Mouse (Mus musculus) ovary, adult 10 weeks (tissue): ENCODE measurements around the gene Rab4a. TPM values are rescaled to one million over a fixed set of nuclear protein-coding genes. Genes with fewer than 3 reads are reported as not detected.

Source experiments
- polyA plus RNA-seq: library from polyadenylated mRNA; stranded (reverse); fragments of 350-450 nt; fragmentation: Illumina TruSeq; extraction: RNeasy Lipid Tissue Mini Kit (QIAGEN cat#74804); gene quantifications from one replicate; pipeline ENCODE4 v1.2.3, GENCODE M21; 2014

The Rab4a gene
- polyA plus RNA-seq: 9.6 TPM

DNA sequence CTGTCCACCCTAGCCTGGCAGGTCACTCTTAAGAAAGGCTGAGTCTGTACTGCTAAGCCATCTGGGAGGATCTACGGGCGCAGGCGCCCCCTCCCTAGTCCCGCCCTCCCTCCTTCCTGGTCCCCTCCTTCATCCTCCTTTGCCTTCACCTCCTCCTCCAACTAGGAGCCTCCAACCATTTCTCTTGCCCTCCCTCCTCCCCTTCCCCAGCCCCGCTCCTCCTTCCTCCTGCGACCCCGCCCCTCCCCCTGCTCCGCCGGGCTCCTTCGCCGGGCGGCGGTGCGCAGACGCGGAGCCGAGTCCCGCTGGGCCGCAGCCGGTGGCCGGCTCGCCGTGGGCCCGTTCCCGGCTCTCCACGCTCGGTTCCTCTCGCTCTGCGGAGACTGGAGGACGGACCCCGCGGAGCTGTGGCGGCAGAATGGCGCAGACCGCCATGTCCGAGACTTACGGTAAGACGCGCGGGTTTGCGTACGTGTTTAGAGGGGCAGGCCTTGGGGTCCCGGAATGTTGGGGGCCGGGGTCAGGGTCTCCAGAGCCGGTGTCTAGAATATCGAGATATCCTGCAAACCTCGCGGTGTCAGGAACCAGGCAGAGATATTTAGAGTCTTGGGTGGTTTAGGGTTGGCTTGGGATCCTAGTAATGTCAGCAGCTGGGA is at the start of gene Rab4a:
Gene Rab4a (plus strand): TSS at position 268 of the 656 bp plus-strand sequence.

GRCm38 (mm10) chr8:123859648-123860259 is 54.0 kb downstream of the Rab4a start, which contains the start of gene Ccsap:
TSS of gene Ccsap (minus strand) at chr8:123860209.

Other genes with a start within 250 kb of the Rab4a start
- 24.2 TPM for gene Rhou, start 152.1 kb upstream of the Rab4a start, polyA plus RNA-seq
- 2.1 TPM for gene Ccsap, start 54.2 kb downstream of the Rab4a start, polyA plus RNA-seq
- not detected for gene Acta1, start 88.8 kb downstream of the Rab4a start, polyA plus RNA-seq
- gene Nup133, start 143.3 kb downstream of the Rab4a start, polyA plus RNA-seq: 8.3 TPM
- gene Abcb10, start 177.1 kb downstream of the Rab4a start, polyA plus RNA-seq: 8.7 TPM
- 6.8 TPM for gene Taf5l, start 215.4 kb downstream of the Rab4a start, polyA plus RNA-seq
- 7.8 TPM for gene Urb2, start 215.5 kb downstream of the Rab4a start, polyA plus RNA-seq